Mouse (Mus musculus) thymus, postnatal 10 days (tissue): ENCODE results near the gene Nop16.
"Not testable (repeated sequence)": the region's sequence is repeated elsewhere in the genome, so short reads cannot be mapped to it uniquely, and the experiment has no call there.

Experiments
- DNase-seq, 2 experiments: peaks; one replicate each; pipeline ENCODE4 v3.0.0; 2021; ENCODE audit warnings: low spot score in 2 of 2

Nop16 gene

GRCm38 (mm10) chr13:54589996-54590951, at the start of gene Nop16, which contains the start of gene Higd2a:
Gene Nop16 (minus strand): TSS chr13:54590090.
Gene Higd2a (plus strand): TSS chr13:54590207.
- peak; percentile 91 to 93 for DNase-seq

- no peak for DNase-seq
Measured at GRCm38 (mm10) chr13:54635011-54635410, 45.1 kb upstream of the Nop16 start.

- DNase-seq: no peak
Measured at GRCm38 (mm10) chr13:54632731-54633277, 42.9 kb upstream of the Nop16 start.

- no peak for DNase-seq
Measured at GRCm38 (mm10) chr13:54629128-54629527, 39.2 kb upstream of the Nop16 start.

- peak in 1 of 2 experiments; percentile 11 for DNase-seq
Measured at GRCm38 (mm10) chr13:54621960-54622521, 32.2 kb upstream of the Nop16 start.

GRCm38 (mm10) chr13:54621155-54621932, 31.5 kb upstream of the Nop16 start, which contains the start of gene Faf2:
Gene Faf2 (plus strand): TSS chr13:54621784.
- peak; percentile 94 to 99 for DNase-seq

- DNase-seq: no peak
Measured at GRCm38 (mm10) chr13:54616998-54617397, 27.1 kb upstream of the Nop16 start.

- DNase-seq: no peak
Measured at GRCm38 (mm10) chr13:54616307-54616706, 26.4 kb upstream of the Nop16 start.

GRCm38 (mm10) chr13:54613141-54613540, 23.3 kb upstream of the Nop16 start:
- DNase-seq: not testable (repeated sequence)

- peak; percentile 75 to 85 for DNase-seq
Measured at GRCm38 (mm10) chr13:54610972-54611754, 21.3 kb upstream of the Nop16 start, which contains the start of gene Cltb. Gene Cltb (minus strand): TSS chr13:54611344.

- no peak for DNase-seq
Measured at GRCm38 (mm10) chr13:54610613-54610971, 20.7 kb upstream of the Nop16 start.

GRCm38 (mm10) chr13:54609301-54609700, 19.4 kb upstream of the Nop16 start:
- no peak for DNase-seq

GRCm38 (mm10) chr13:54608666-54609065, 18.8 kb upstream of the Nop16 start:
- no peak for DNase-seq

- no peak for DNase-seq
Measured at GRCm38 (mm10) chr13:54608002-54608401, 18.1 kb upstream of the Nop16 start.

- no peak for DNase-seq
Measured at GRCm38 (mm10) chr13:54607204-54607603, 17.3 kb upstream of the Nop16 start.

- DNase-seq: no peak
Measured at GRCm38 (mm10) chr13:54605426-54605825, 15.5 kb upstream of the Nop16 start.

GRCm38 (mm10) chr13:54604221-54604620, 14.3 kb upstream of the Nop16 start:
- DNase-seq: no peak

GRCm38 (mm10) chr13:54603501-54603900, 13.6 kb upstream of the Nop16 start:
- peak in 1 of 2 experiments; percentile 17 for DNase-seq

- DNase-seq: no peak
Measured at GRCm38 (mm10) chr13:54602639-54603111, 12.8 kb upstream of the Nop16 start.

- DNase-seq: no peak
Measured at GRCm38 (mm10) chr13:54598622-54599143, 8.8 kb upstream of the Nop16 start.
